In the genomic region with DNA sequence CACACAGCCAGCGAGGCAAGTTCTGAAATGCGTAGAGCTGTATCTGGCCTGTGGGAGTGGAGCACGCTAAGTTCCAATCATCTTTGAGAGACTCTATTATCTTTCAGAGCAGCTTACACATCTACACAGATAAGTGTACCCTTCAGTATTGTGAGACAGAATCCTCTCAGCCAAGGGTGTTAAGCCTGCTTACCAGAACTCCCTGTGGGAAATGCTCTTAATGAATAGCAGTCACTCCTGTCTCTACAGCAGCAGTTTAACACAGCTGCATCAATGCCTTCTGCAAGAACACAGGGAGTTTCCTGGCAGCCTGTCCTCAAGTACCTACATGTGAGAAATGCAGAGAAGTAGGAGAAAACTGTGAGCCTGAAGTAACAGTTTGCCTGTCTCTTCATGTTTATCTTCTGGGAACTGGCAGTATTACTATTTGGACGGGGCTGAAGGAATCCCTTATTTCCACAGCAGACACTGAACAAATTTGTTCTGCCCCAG, we compare ENCODE assay signal across 12 mouse cellular contexts.
A peak's percentile ranks its signal among the peaks of the same experiment; 100 is the strongest.
DNase-seq lines count a peak whose midpoint lies in the region; ATAC-seq lines count a peak whose summit lies in the region.
"Had no signal": no experiment of that assay in that cellular context is flagged by ENCODE, and none has a peak within 500 bp of the region (broad histone marks: within the 10 kb centered on the region; RNA-seq: fewer than 3 reads in every experiment).

No protein-coding gene starts in this region.

- DNase-seq in lung, adult 18-20 months: no peak
- DNase-seq in layer of hippocampus, postnatal 36 days: peak; percentile 7 to 8
- peak; percentile 5 for DNase-seq in right cerebral cortex, postnatal 14 days
- no peak for DNase-seq in kidney, postnatal 14 days
- DNase-seq in heart, adult 18-20 months: no peak
- DNase-seq: gastrocnemius, postnatal 14 days had no signal

- 27% methylated on average over 4 of the region's 4 CpGs for WGBS in forebrain, embryonic 12.5 days
- 25% methylated on average over 4 of the region's 4 CpGs for WGBS in forebrain, embryonic 16.5 days
- WGBS in lung, embryonic 16.5 days: 49% methylated on average over 4 of the region's 4 CpGs

- peaks cover 7% of the 10 kb centered on the region; the same call in 1 of the 2 replicates for H3K4me1 ChIP-seq in forebrain, embryonic 12.5 days
- H3K4me1 ChIP-seq in forebrain, embryonic 16.5 days (replicated peaks; ENCODE audit: control insufficient read depth, insufficient read depth, low read length): peaks cover 4% of the 10 kb centered on the region; the same call in 1 of the 2 replicates
- H3K4me1 ChIP-seq in lung, embryonic 16.5 days (replicated peaks; ENCODE audit: control insufficient read depth, insufficient read depth, low read length): peaks cover 5% of the 10 kb centered on the region
- H3K4me1 ChIP-seq: embryonic facial prominence, embryonic 13.5 days; neural tube, embryonic 12.5 days had no signal

- no peaks in the 10 kb centered on the region for H3K9me3 ChIP-seq in forebrain, embryonic 12.5 days
- no peaks in the 10 kb centered on the region for H3K9me3 ChIP-seq in forebrain, embryonic 16.5 days (ENCODE audit: control insufficient read depth, low read length)
- no peaks in the 10 kb centered on the region for H3K9me3 ChIP-seq in lung, embryonic 16.5 days (ENCODE audit: control insufficient read depth, low read length)
- H3K9me3 ChIP-seq: embryonic facial prominence, embryonic 13.5 days; neural tube, embryonic 12.5 days had no signal

- no peak overlapping the region for H3K9ac ChIP-seq in forebrain, embryonic 12.5 days
- H3K9ac ChIP-seq in forebrain, embryonic 16.5 days (replicated peaks; ENCODE audit: low read depth, low read length): no peak overlapping the region
- no peak overlapping the region for H3K9ac ChIP-seq in lung, embryonic 16.5 days (ENCODE audit: low read length)
- H3K9ac ChIP-seq: embryonic facial prominence, embryonic 13.5 days; neural tube, embryonic 12.5 days had no signal

- H3K27ac ChIP-seq in forebrain, embryonic 12.5 days: no peak overlapping the region
- no peak overlapping the region for H3K27ac ChIP-seq in forebrain, embryonic 16.5 days (ENCODE audit: low read length)
- peak overlapping the region; percentile 56 for H3K27ac ChIP-seq in lung, embryonic 16.5 days (ENCODE audit: low read length)
- H3K27ac ChIP-seq: embryonic facial prominence, embryonic 13.5 days; neural tube, embryonic 12.5 days had no signal

- no peaks in the 10 kb centered on the region for H3K27me3 ChIP-seq in forebrain, embryonic 12.5 days
- H3K27me3 ChIP-seq in forebrain, embryonic 16.5 days (replicated peaks; ENCODE audit: control insufficient read depth, insufficient read depth, low read length): no peaks in the 10 kb centered on the region
- H3K27me3 ChIP-seq in lung, embryonic 16.5 days (ENCODE audit: control insufficient read depth, insufficient read depth, low read depth, low read length): no peaks in the 10 kb centered on the region
- H3K27me3 ChIP-seq: embryonic facial prominence, embryonic 13.5 days; neural tube, embryonic 12.5 days; Patski had no signal

- H3K36me3 ChIP-seq in forebrain, embryonic 12.5 days (replicated peaks): no peaks in the 10 kb centered on the region
- H3K36me3 ChIP-seq in forebrain, embryonic 16.5 days (ENCODE audit: control insufficient read depth, insufficient read depth): no peaks in the 10 kb centered on the region
- H3K36me3 ChIP-seq in lung, embryonic 16.5 days (ENCODE audit: control insufficient read depth, insufficient read depth, low read length): no peaks in the 10 kb centered on the region
- H3K36me3 ChIP-seq: embryonic facial prominence, embryonic 13.5 days; neural tube, embryonic 12.5 days had no signal

- no peak overlapping the region for H3K4me2 ChIP-seq in forebrain, embryonic 12.5 days
- no peak overlapping the region for H3K4me2 ChIP-seq in forebrain, embryonic 16.5 days (ENCODE audit: low read length)
- H3K4me2 ChIP-seq in lung, embryonic 16.5 days (ENCODE audit: low read depth, low read length): no peak overlapping the region
- H3K4me2 ChIP-seq: embryonic facial prominence, embryonic 13.5 days; neural tube, embryonic 12.5 days had no signal

- peak; percentile 36; the same call in 1 of the 2 replicates for ATAC-seq in forebrain, embryonic 12.5 days (ENCODE audit: low FRiP score)
- ATAC-seq in forebrain, embryonic 16.5 days: no peak; the same call in 1 of the 2 replicates
- ATAC-seq in lung, embryonic 16.5 days (ENCODE audit: low read depth): no peak
- ATAC-seq: Patski had no signal

- H3K4me3 ChIP-seq in forebrain, embryonic 12.5 days (replicated peaks): no peak overlapping the region
- no peak overlapping the region for H3K4me3 ChIP-seq in forebrain, embryonic 16.5 days (replicated peaks; ENCODE audit: low read length)
- H3K4me3 ChIP-seq in lung, embryonic 16.5 days (ENCODE audit: low read length): no peak overlapping the region
- H3K4me3 ChIP-seq: embryonic facial prominence, embryonic 13.5 days; neural tube, embryonic 12.5 days had no signal

Comparison
In these comparisons a context has a peak if more than half of its experiments do, and no peak if none do; other contexts are left out.
1. DNase-seq: peak in layer of hippocampus, postnatal 36 days (2 of 2) and right cerebral cortex, postnatal 14 days (single experiment); none in lung, adult 18-20 months (0 of 2), kidney, postnatal 14 days (single experiment) and heart, adult 18-20 months (0 of 2).